Mouse (Mus musculus): ENCODE results near the gene Hpgd. TPM values are rescaled to one million over a fixed set of nuclear protein-coding genes. Genes with fewer than 3 reads are reported as not detected.

The Hpgd gene
- polyA plus RNA-seq, 1 experiment from 2014 or later, result 23.2 TPM

DNA sequence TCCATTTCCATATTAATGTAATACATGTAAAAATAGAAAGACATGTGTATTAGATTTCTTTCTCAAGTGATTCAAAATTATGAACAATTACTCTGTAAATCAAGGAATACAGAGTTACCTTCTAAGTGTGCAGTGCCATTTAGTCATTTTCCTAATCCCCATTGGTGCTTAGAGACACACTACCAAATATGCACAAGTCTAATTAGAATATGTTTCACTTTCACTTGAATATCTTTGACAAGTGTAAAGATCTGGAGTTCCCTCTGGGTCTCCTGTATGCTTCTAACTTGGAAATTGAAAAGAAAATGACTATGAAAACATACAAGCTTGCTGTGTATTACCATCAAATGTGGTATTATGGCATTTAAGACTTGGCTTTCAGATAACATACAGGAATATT, 19.1 kb upstream of the Hpgd start:
- Histone ChIP-seq H3K36me3 (ENCODE audit: control insufficient read depth, insufficient read depth) (no peaks in the 10 kb centered on the region), H3K9me3 (ENCODE audit: control insufficient read depth) (no peaks in the 10 kb centered on the region), H3K27me3 (replicated peaks; ENCODE audit: control insufficient read depth, insufficient read depth, low read length) (no peaks in the 10 kb centered on the region), H3K27ac (ENCODE audit: low read depth, low read length) (no peak overlapping the region), H3K9ac (ENCODE audit: low read depth, low read length) (no peak overlapping the region), H3K4me2 (replicated peaks; ENCODE audit: low read depth) (no peak overlapping the region), H3K4me3 (ENCODE audit: low read depth, low read length) (no peak overlapping the region), H3K4me1 (replicated peaks; ENCODE audit: control insufficient read depth, insufficient read depth, low read length) (no peaks in the 10 kb centered on the region)
- TF ChIP-seq CTCF (IDR thresholded peaks at IDR 0.05; ENCODE audit: low read depth), result no peak
- ATAC-seq, result no peak

DNA sequence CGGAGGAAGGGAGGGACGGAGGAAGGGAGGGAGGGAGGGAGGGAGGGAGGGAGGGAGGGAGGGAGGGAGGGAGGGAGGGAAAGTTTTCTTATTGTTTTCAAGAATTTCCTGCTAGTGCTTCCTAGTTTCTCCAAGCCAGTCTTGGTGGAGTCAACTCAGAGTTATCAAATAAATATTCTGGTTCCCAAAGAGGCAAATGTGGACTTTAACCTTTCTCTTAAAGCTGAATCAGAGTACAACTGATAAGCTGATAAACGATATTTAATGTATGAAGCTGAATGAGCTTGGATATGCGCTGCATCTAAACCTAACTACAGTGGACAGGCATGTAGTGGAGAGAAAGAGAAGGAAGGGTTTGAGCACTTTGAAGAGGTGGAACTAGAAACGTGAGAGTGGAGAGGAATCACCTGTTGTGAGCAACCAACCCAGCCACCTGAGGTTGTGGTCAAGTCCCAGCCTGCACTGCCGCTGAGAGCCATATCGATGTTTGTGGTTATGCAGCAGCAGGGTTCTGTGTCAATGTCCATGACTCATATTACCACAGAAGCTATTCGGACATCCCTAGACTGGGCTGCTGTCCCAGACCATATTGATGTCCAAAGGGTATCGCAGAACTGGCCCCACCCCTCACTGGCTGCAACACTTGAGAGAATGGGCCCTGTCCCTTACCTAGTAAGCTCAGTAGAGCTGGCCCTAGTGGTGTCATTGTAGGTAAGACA, 16.4 kb upstream of the Hpgd start:
- H3K9ac ChIP-seq (ENCODE audit: low read depth, low read length), result no peak overlapping the region
- no peaks in the 10 kb centered on the region for H3K9me3 ChIP-seq (ENCODE audit: control insufficient read depth)
- ATAC-seq, result peak; percentile 83
- no peaks in the 10 kb centered on the region for H3K4me1 ChIP-seq (replicated peaks; ENCODE audit: control insufficient read depth, insufficient read depth, low read length)
- no peak overlapping the region for H3K4me3 ChIP-seq (ENCODE audit: low read depth, low read length)
- no peak overlapping the region; the same call in 1 of the 2 replicates for H3K27ac ChIP-seq (ENCODE audit: low read depth, low read length)
- no peak for TF ChIP-seq CTCF (IDR thresholded peaks at IDR 0.05; ENCODE audit: low read depth)
- no peak overlapping the region for H3K4me2 ChIP-seq (replicated peaks; ENCODE audit: low read depth)
- no peaks in the 10 kb centered on the region for H3K27me3 ChIP-seq (replicated peaks; ENCODE audit: control insufficient read depth, insufficient read depth, low read length)
- WGBS, result 57% methylated on average over 8 of the region's 9 CpGs
- H3K36me3 ChIP-seq (ENCODE audit: control insufficient read depth, insufficient read depth), result no peaks in the 10 kb centered on the region

DNA sequence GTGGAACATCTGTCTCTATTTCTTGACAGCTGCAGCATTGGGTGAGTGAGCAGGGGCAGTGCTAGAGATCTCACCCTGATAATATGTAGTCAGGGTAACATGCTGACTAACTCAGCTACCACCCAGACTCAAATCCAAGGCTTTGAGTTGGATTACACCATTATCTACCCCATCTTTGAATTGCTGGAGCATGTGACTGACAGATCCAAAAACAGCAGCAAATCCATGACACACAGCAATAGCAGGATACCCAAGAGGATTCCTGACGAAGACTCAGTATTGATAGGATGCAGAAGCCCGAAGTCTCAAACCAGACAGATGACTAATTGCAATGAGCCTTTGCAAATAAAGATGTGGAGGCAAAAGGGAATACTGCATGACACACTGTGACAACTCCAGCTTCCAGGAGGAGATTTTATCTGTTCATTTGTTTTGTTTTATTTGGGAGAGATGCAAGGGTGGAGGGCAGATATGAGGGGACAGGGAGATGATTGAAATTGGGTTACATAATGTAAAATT, 15.8 kb upstream of the Hpgd start:
- H3K27me3 ChIP-seq (replicated peaks; ENCODE audit: control insufficient read depth, insufficient read depth, low read length), result no peaks in the 10 kb centered on the region
- H3K36me3 ChIP-seq (ENCODE audit: control insufficient read depth, insufficient read depth), result no peaks in the 10 kb centered on the region
- no peak for TF ChIP-seq CTCF (IDR thresholded peaks at IDR 0.05; ENCODE audit: low read depth)
- 78% methylated on average over 2 of the region's 2 CpGs for WGBS
- no peak overlapping the region for H3K27ac ChIP-seq (ENCODE audit: low read depth, low read length)
- no peak overlapping the region for H3K4me3 ChIP-seq (ENCODE audit: low read depth, low read length)
- ATAC-seq, result no peak
- H3K9me3 ChIP-seq (ENCODE audit: control insufficient read depth), result no peaks in the 10 kb centered on the region
- no peaks in the 10 kb centered on the region for H3K4me1 ChIP-seq (replicated peaks; ENCODE audit: control insufficient read depth, insufficient read depth, low read length)
- no peak overlapping the region for H3K4me2 ChIP-seq (replicated peaks; ENCODE audit: low read depth)
- H3K9ac ChIP-seq (ENCODE audit: low read depth, low read length), result no peak overlapping the region

DNA sequence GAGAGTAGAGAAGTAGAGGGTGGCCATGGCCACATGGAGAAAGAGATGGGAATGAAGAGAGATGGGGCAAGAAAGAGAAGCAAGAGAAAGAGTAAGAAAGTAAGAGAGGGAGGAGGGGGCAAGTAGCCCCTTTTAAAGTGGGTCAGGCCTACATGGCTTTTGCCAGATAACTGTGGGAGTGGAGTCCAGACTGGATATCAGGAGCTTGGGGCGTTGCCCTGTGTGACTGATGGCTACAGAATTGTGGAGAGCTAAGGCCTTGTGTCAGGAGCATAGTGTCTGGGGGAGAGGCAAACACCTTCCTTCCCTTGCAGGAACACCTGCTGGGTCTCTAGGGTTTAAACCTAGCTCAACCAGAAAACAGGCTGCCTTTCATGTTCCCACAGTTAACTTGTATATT, 10.4 kb upstream of the Hpgd start:
- WGBS, result 61% methylated on average over 1 of the region's 1 CpGs

DNA sequence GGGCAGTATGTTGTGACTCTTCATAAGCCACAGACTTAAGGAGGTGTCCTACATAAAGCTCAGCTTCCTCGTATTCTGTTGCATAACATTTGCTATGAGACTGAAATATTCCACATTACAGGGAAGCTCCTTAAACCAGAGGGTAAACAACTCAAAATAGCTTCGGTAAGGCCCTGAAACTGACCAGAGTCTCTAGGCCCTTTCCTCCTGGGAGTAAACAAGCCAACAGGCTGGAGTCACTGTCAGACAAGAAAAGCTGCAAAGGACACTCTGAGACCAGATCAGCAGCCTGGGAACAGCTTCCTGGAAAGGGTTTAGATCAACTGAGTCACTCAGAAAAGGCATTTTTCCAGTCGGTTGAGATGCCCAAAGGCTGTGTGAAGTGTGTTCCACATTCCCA, 9.4 kb upstream of the Hpgd start:
- H3K27ac ChIP-seq (ENCODE audit: low read depth, low read length), result no peak overlapping the region
- ATAC-seq, result no peak
- 26% methylated on average over 3 of the region's 3 CpGs for WGBS

More for the DNA sequence above, 10.4 kb upstream of the Hpgd start:
- TF ChIP-seq CTCF (IDR thresholded peaks at IDR 0.05; ENCODE audit: low read depth), result no peak
- Histone ChIP-seq H3K9ac (ENCODE audit: low read depth, low read length) (no peak overlapping the region), H3K4me1 (replicated peaks; ENCODE audit: control insufficient read depth, insufficient read depth, low read length) (no peaks in the 10 kb centered on the region), H3K36me3 (ENCODE audit: control insufficient read depth, insufficient read depth) (no peaks in the 10 kb centered on the region), H3K4me3 (ENCODE audit: low read depth, low read length) (no peak overlapping the region), H3K4me2 (replicated peaks; ENCODE audit: low read depth) (no peak overlapping the region), H3K27me3 (replicated peaks; ENCODE audit: control insufficient read depth, insufficient read depth, low read length) (no peaks in the 10 kb centered on the region), H3K27ac (ENCODE audit: low read depth, low read length) (no peak overlapping the region), H3K9me3 (ENCODE audit: control insufficient read depth) (no peaks in the 10 kb centered on the region)
- no peak for ATAC-seq

DNA sequence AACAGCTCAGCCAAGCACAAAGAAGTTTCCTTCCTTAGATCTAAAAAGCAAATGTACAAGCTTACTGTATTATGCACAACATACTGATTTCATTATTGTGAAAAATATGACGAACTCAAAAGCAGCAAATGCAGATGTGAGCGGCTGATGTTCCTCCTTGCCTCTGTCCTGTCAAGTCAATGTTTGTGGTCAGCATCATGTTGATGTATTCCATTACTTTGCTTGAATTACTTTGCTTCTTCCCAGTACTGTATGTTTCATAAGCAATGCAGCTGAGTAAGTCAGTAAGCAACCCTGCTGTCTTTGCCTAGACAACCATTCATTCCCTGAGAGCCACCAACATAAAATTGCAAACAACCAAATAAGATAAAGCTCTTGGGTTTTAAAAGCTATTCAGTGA, 7.7 kb upstream of the Hpgd start:
- Histone ChIP-seq H3K27ac (ENCODE audit: low read depth, low read length) (no peak overlapping the region), H3K27me3 (replicated peaks; ENCODE audit: control insufficient read depth, insufficient read depth, low read length) (no peaks in the 10 kb centered on the region), H3K36me3 (ENCODE audit: control insufficient read depth, insufficient read depth) (no peaks in the 10 kb centered on the region), H3K4me3 (ENCODE audit: low read depth, low read length) (no peak overlapping the region), H3K9me3 (ENCODE audit: control insufficient read depth) (no peaks in the 10 kb centered on the region), H3K9ac (ENCODE audit: low read depth, low read length) (no peak overlapping the region), H3K4me2 (replicated peaks; ENCODE audit: low read depth) (no peak overlapping the region), H3K4me1 (replicated peaks; ENCODE audit: control insufficient read depth, insufficient read depth, low read length) (no peaks in the 10 kb centered on the region)
- ATAC-seq, result no peak
- TF ChIP-seq CTCF (IDR thresholded peaks at IDR 0.05; ENCODE audit: low read depth), result no peak
- 70% methylated on average over 2 of the region's 2 CpGs for whole genome bisulfite sequencing

More for the DNA sequence above, 9.4 kb upstream of the Hpgd start:
- TF ChIP-seq CTCF (IDR thresholded peaks at IDR 0.05; ENCODE audit: low read depth), result no peak
- Histone ChIP-seq H3K4me2 (replicated peaks; ENCODE audit: low read depth) (no peak overlapping the region), H3K36me3 (ENCODE audit: control insufficient read depth, insufficient read depth) (no peaks in the 10 kb centered on the region), H3K4me1 (replicated peaks; ENCODE audit: control insufficient read depth, insufficient read depth, low read length) (no peaks in the 10 kb centered on the region), H3K27me3 (replicated peaks; ENCODE audit: control insufficient read depth, insufficient read depth, low read length) (no peaks in the 10 kb centered on the region), H3K9ac (ENCODE audit: low read depth, low read length) (no peak overlapping the region), H3K4me3 (ENCODE audit: low read depth, low read length) (no peak overlapping the region), H3K9me3 (ENCODE audit: control insufficient read depth) (no peaks in the 10 kb centered on the region)

All from intestine, postnatal 0 days (tissue).